In genomic region chr3:121345643-121346000, GRCm38 (mm10) we compare ENCODE assay signal across 12 mouse cellular contexts. TPM values are rescaled to one million over a fixed set of nuclear protein-coding genes. Genes with fewer than 3 reads are reported as not detected.
A peak's percentile ranks its signal among the peaks of the same experiment; 100 is the strongest.
DNase-seq lines count a peak whose midpoint lies in the region; ATAC-seq lines count a peak whose summit lies in the region.
"Had no signal": no experiment of that assay in that cellular context is flagged by ENCODE, and none has a peak within 500 bp of the region (broad histone marks: within the 10 kb centered on the region; RNA-seq: fewer than 3 reads in every experiment).

No protein-coding gene starts in this region.

- peaks cover 15% of the 10 kb centered on the region for H3K36me3 ChIP-seq in megakaryocyte, embryonic 14.5 days (replicated peaks; ENCODE audit: low read length)
- no peaks in the 10 kb centered on the region for H3K36me3 ChIP-seq in stomach, embryonic 15.5 days

- no peak for ATAC-seq in megakaryocyte, adult 5-6 weeks (ENCODE audit: poor library complexity, severe bottlenecking)
- ATAC-seq in stomach, embryonic 15.5 days (ENCODE audit: insufficient read depth, low FRiP score, low read depth): peak; percentile 59; the same call in 1 of the 2 replicates

- peak overlapping the region; percentile 50 for H3K4me3 ChIP-seq in megakaryocyte, embryonic 14.5 days (replicated peaks)
- no peak overlapping the region for H3K4me3 ChIP-seq in stomach, embryonic 15.5 days (replicated peaks)

- peak; percentile 30 for DNase-seq in heart, adult 11 months
- DNase-seq in heart, postnatal 4 days: no peak
- DNase-seq in kidney, postnatal 36 days: peak; percentile 27 to 47
- DNase-seq in right cerebral cortex, postnatal 10 days (ENCODE audit: low spot score in 2 of 2): no peak
- no peak for DNase-seq in urinary bladder, adult 18-20 months (ENCODE audit: low spot score in 2 of 2)
- DNase-seq: adrenal gland, adult 2 months; cerebellum, adult 18-20 months; heart, postnatal 14 days; spleen, adult 18-20 months had no signal

- H3K4me1 ChIP-seq in megakaryocyte, embryonic 14.5 days: peaks cover 19% of the 10 kb centered on the region
- H3K4me1 ChIP-seq in stomach, embryonic 15.5 days: peaks cover 9% of the 10 kb centered on the region

- peak overlapping the region; percentile 6; the same call in 1 of the 2 replicates for H3K4me2 ChIP-seq in stomach, embryonic 15.5 days

- no peaks in the 10 kb centered on the region for H3K27me3 ChIP-seq in megakaryocyte, embryonic 14.5 days (replicated peaks)
- no peaks in the 10 kb centered on the region for H3K27me3 ChIP-seq in stomach, embryonic 15.5 days (replicated peaks)

- H3K27ac ChIP-seq in stomach, embryonic 15.5 days: peak overlapping the region; percentile 37; the same call in 1 of the 2 replicates

- no peak overlapping the region for H3K9ac ChIP-seq in stomach, embryonic 15.5 days

- H3K9me3 ChIP-seq in megakaryocyte, embryonic 14.5 days: no peaks in the 10 kb centered on the region
- no peaks in the 10 kb centered on the region for H3K9me3 ChIP-seq in stomach, embryonic 15.5 days

- 39% methylated on average over 6 of the region's 6 CpGs for WGBS in stomach, embryonic 15.5 days

RNA-seq across cellular contexts. Expression of gene Alg14, which starts 54.0 kb away (rescaled TPM):
- total RNA-seq in heart, postnatal 4 days (2021): 10 to 100 TPM; 21.9 to 24.7 TPM
- 8.9 TPM in 1 of 2 replicates, not detected in the other for polyA plus RNA-seq in megakaryocyte, embryonic 14.5 days (2012; ENCODE audit: insufficient read depth, low replicate concordance)
- total RNA-seq in megakaryocyte, adult 5-6 weeks (2015): 21.9 and 26.9 TPM in 2 replicates
- total RNA-seq in megakaryocyte, adult 5-6 weeks (2017): 7.8 and 18.7 TPM in 2 replicates
- 44.1 and 44.9 TPM in 2 replicates for polyA plus RNA-seq in stomach, embryonic 15.5 days (2015; fragmentation: Nextera tagmentation; extraction: Ambion mirVana)

Comparison
In these comparisons a context has a peak if more than half of its experiments do, and no peak if none do; other contexts are left out.
1. DNase-seq: peak in heart, adult 11 months (single experiment) and kidney, postnatal 36 days (2 of 2); none in heart, postnatal 4 days (single experiment), right cerebral cortex, postnatal 10 days (0 of 2) and urinary bladder, adult 18-20 months (0 of 2).